ENCODE assay signal across 8 mouse cellular contexts in genomic region chr1:39900181-39901005, GRCm38 (mm10). TPM values are rescaled to one million over a fixed set of nuclear protein-coding genes. Genes with fewer than 3 reads are reported as not detected.
A peak's percentile ranks its signal among the peaks of the same experiment; 100 is the strongest.
DNase-seq lines count a peak whose midpoint lies in the region; ATAC-seq lines count a peak whose summit lies in the region.

TSS of gene Map4k4 (plus strand) at chr1:39900913.

- peak within 1 kb of the TSS; percentile 97 for H3K4me3 ChIP-seq in hindbrain, embryonic 11.5 days (ENCODE audit: low read depth, low read length)

- peak within 1 kb of the TSS; percentile 100 for H3K27ac ChIP-seq in hindbrain, embryonic 11.5 days (ENCODE audit: low read depth, low read length)

- no peaks in the 10 kb centered on the region for H3K9me3 ChIP-seq in hindbrain, embryonic 11.5 days (ENCODE audit: control insufficient read depth, low read length)

- WGBS in hindbrain, embryonic 11.5 days, result under 1% methylated on average over 40 of the region's 97 CpGs

- H3K9ac ChIP-seq in hindbrain, embryonic 11.5 days (ENCODE audit: low read depth, low read length), result peak within 1 kb of the TSS; percentile 100

- no peaks in the 10 kb centered on the region for H3K36me3 ChIP-seq in hindbrain, embryonic 11.5 days (ENCODE audit: control insufficient read depth, insufficient read depth, low read length)

- H3K4me2 ChIP-seq in hindbrain, embryonic 11.5 days (replicated peaks; ENCODE audit: low read depth, low read length), result peak within 1 kb of the TSS; percentile 70

- peaks cover 7% of the 10 kb centered on the region for H3K4me1 ChIP-seq in hindbrain, embryonic 11.5 days (replicated peaks; ENCODE audit: control insufficient read depth, insufficient read depth, low read length)

- DNase-seq in Muller cell, postnatal 12 days (ENCODE audit: inconsistent ontology term), result peak; percentile 95
- DNase-seq in cerebellum, adult 9-11 months, result peak; percentile 82
- peak in 1 of 2 experiments; percentile 57 for DNase-seq in frontal cortex, adult 2 months (ENCODE audit: extremely low spot score in 1 of 2, low spot score in 1 of 2)
- peak; percentile 86 for DNase-seq in hindbrain, embryonic 11.5 days (ENCODE audit: low spot score)
- DNase-seq in layer of hippocampus, postnatal 14 days (ENCODE audit: low spot score in 2 of 2), result peak; percentile 61 to 67
- DNase-seq in lung, postnatal 25 days (ENCODE audit: low spot score), result peak; percentile 85
- peak; percentile 36 for DNase-seq in retina, adult 2 months (ENCODE audit: low read depth, low spot score)
- DNase-seq in thymus, postnatal 36 days, result peak; percentile 75 to 83

- H3K27me3 ChIP-seq in hindbrain, embryonic 11.5 days (ENCODE audit: control insufficient read depth, insufficient read depth, low read length), result no peaks in the 10 kb centered on the region

- ATAC-seq in hindbrain, embryonic 11.5 days (ENCODE audit: low FRiP score), result peak; percentile 90

RNA-seq across cellular contexts. Expression of gene Map4k4, which starts in this region (rescaled TPM):
- polyA plus RNA-seq in frontal cortex, adult 2 months (2012; rRNA removed), result 133 TPM in 2 replicates
- 42.3 and 68.2 TPM in 2 replicates for polyA plus RNA-seq in hindbrain, embryonic 11.5 days (2014; fragmentation: Nextera tagmentation; extraction: Ambion mirVana)
- total RNA-seq in layer of hippocampus, postnatal 14 days (2021), result 100 to 1,000 TPM; 230 to 243 TPM
